8 mouse cellular contexts compared by ENCODE assay signal in genomic region chr6:15789523-15790500, GRCm38 (mm10).
DNase-seq lines count a peak whose midpoint lies in the region; ATAC-seq and TF ChIP-seq lines count a peak whose summit lies in the region.

No protein-coding gene starts in this region.

- no peaks in the 10 kb centered on the region for H3K36me3 ChIP-seq in intestine, postnatal 0 days (ENCODE audit: control insufficient read depth, insufficient read depth)
- no peaks in the 10 kb centered on the region for H3K36me3 ChIP-seq in midbrain, embryonic 14.5 days (ENCODE audit: control insufficient read depth, insufficient read depth, low read length)

- no peak overlapping the region for H3K4me3 ChIP-seq in intestine, postnatal 0 days (ENCODE audit: low read depth, low read length)
- H3K4me3 ChIP-seq in midbrain, embryonic 14.5 days (replicated peaks; ENCODE audit: low read depth, low read length): no peak overlapping the region

- peak; percentile 83 for TF ChIP-seq CTCF in intestine, postnatal 0 days (IDR thresholded peaks at IDR 0.05; ENCODE audit: low read depth)

- no peaks in the 10 kb centered on the region for H3K9me3 ChIP-seq in intestine, postnatal 0 days (ENCODE audit: control insufficient read depth)
- no peaks in the 10 kb centered on the region for H3K9me3 ChIP-seq in midbrain, embryonic 14.5 days (ENCODE audit: control insufficient read depth, low read length)

- peak; percentile 85 to 93 for DNase-seq in adrenal gland, adult (ENCODE audit: inconsistent age in 2 of 2, low spot score in 1 of 2)
- peak; percentile 74 for DNase-seq in embryo, embryonic 10.5 days (ENCODE audit: low spot score)
- peak; percentile 69 to 82 for DNase-seq in gastrocnemius, postnatal 36 days
- peak; percentile 41 to 92 for DNase-seq in left cerebral cortex, postnatal 25 days (ENCODE audit: low spot score in 2 of 2)
- peak; percentile 71 for DNase-seq in midbrain, embryonic 14.5 days
- peak; percentile 69 to 79 for DNase-seq in spleen, adult 18-20 months

- no peak overlapping the region for H3K4me2 ChIP-seq in intestine, postnatal 0 days (replicated peaks; ENCODE audit: low read depth)
- peak overlapping the region; percentile 39 for H3K4me2 ChIP-seq in midbrain, embryonic 14.5 days (ENCODE audit: low read length)

- no peak overlapping the region for H3K27ac ChIP-seq in intestine, postnatal 0 days (ENCODE audit: low read depth, low read length)
- H3K27ac ChIP-seq in midbrain, embryonic 14.5 days (replicated peaks; ENCODE audit: low read depth, low read length): no peak overlapping the region

- 50% methylated on average over 16 of the region's 16 CpGs for WGBS in intestine, postnatal 0 days
- 8% methylated on average over 16 of the region's 16 CpGs for whole genome bisulfite sequencing in midbrain, embryonic 14.5 days

- no peak overlapping the region for H3K9ac ChIP-seq in intestine, postnatal 0 days (ENCODE audit: low read depth, low read length)
- H3K9ac ChIP-seq in midbrain, embryonic 14.5 days (replicated peaks; ENCODE audit: low read length): 0 out of 2 replicates have a peak overlapping the region, but pooled peaks have one; percentile 13

- no peaks in the 10 kb centered on the region for H3K27me3 ChIP-seq in intestine, postnatal 0 days (replicated peaks; ENCODE audit: control insufficient read depth, insufficient read depth, low read length)
- no peaks in the 10 kb centered on the region for H3K27me3 ChIP-seq in midbrain, embryonic 14.5 days (ENCODE audit: control insufficient read depth, insufficient read depth, low read length)

- H3K4me1 ChIP-seq in intestine, postnatal 0 days (replicated peaks; ENCODE audit: control insufficient read depth, insufficient read depth, low read length): 0 out of 2 replicates have a peak, but pooled peaks cover 3% of the 10 kb centered on the region
- H3K4me1 ChIP-seq in midbrain, embryonic 14.5 days (ENCODE audit: control insufficient read depth, insufficient read depth, low read length): peaks cover 9% of the 10 kb centered on the region; the same call in 1 of the 2 replicates

- ATAC-seq in intestine, postnatal 0 days: no peak
- peak; percentile 77 for ATAC-seq in midbrain, embryonic 14.5 days (ENCODE audit: low FRiP score, low TSS enrichment)
- no peak for ATAC-seq in erythroblast, adult 5-6 weeks (replicated peaks; ENCODE audit: low FRiP score, poor library complexity, severe bottlenecking)

- intact Hi-C loops in gastrocnemius, postnatal 36 days (cut with DNase I): loop anchor here (5.0 kb wide), 1 partner anchor 603 kb away; no protein-coding TSS in a partner anchor
- intact Hi-C loops in left cerebral cortex, postnatal 25 days (cut with DNase I): loop anchor here (5.0 to 10.0 kb wide), 2 partner anchors 595 to 893 kb away; no protein-coding TSS in a partner anchor
